Mouse (Mus musculus) kidney, embryonic 16.5 days (tissue): ENCODE measurements around the gene Efl1. TPM values are rescaled to one million over a fixed set of nuclear protein-coding genes. Genes with fewer than 3 reads are reported as not detected.
A peak's percentile ranks its signal among the peaks of the same experiment; 100 is the strongest.

ENCODE experiments used
- ATAC-seq: fragments of 200-750 bp; cut with Nextera tagmentation; 2 replicates; pipeline ENCODE4 v1.8.0; 2017; ENCODE audit warnings: moderate TSS enrichment; ENCODE audit not compliant: low FRiP score, low TSS enrichment
- H3K27ac ChIP-seq: fragments of 300-500 bp; sonication (generic); 2 replicates; pipeline ENCODE4 v1.5.1; 2014; ENCODE audit warnings: low read length
- H3K27me3 ChIP-seq: fragments of 300-500 bp; sonication (generic); 2 replicates; pipeline ENCODE4 v1.6.1; 2014; ENCODE audit warnings: low read length, control low read depth, mixed read lengths; ENCODE audit not compliant: insufficient read depth
- H3K36me3 ChIP-seq: fragments of 300-500 bp; sonication (generic); 2 replicates; pipeline ENCODE4 v1.6.1; 2014; ENCODE audit warnings: low read length, control low read depth, mixed read lengths; ENCODE audit not compliant: insufficient read depth
- H3K4me1 ChIP-seq: fragments of 300-500 bp; sonication (generic); 2 replicates; pipeline ENCODE4 v1.6.1; 2014; ENCODE audit warnings: low read length, control low read depth, mixed read lengths; ENCODE audit not compliant: insufficient read depth
- H3K4me2 ChIP-seq: fragments of 300-500 bp; sonication (generic); replicated peaks from 2 replicates; pipeline ENCODE4 v1.6.1; 2014; ENCODE audit warnings: low read depth, low read length
- H3K4me3 ChIP-seq: fragments of 300-500 bp; sonication (generic); 2 replicates; pipeline ENCODE4 v1.5.1; 2014; ENCODE audit warnings: mild to moderate bottlenecking, low read length
- H3K9ac ChIP-seq: fragments of 300-500 bp; sonication (generic); replicated peaks from 2 replicates; pipeline ENCODE4 v1.6.1; 2014; ENCODE audit warnings: low read length
- H3K9me3 ChIP-seq: fragments of 300-500 bp; sonication (generic); 2 replicates; pipeline ENCODE4 v1.6.1; 2016; ENCODE audit warnings: low read length, control low read depth
- WGBS: fragments of 180-500 bp; shearing (Covaris S2); extraction: QIAGEN DNeasy Blood & Tissue Kit; methylation state at CpG from one replicate; pipeline ENCODE4 v1.1.7; 2014; 5-methylcytosine and 5-hydroxymethylcytosine counted together
- polyA plus RNA-seq: library from polyadenylated mRNA; unstranded; fragments of >200 nt; fragmentation: Nextera tagmentation; extraction: Ambion mirVana; gene quantifications from 2 replicates; pipeline ENCODE4 v1.2.1, GENCODE M21; 2015

The Efl1 gene
- polyA plus RNA-seq, 1 experiment from 2014 or later = 20.2 TPM

- WGBS = 94% methylated on average over 1 of the region's 1 CpGs
- Histone ChIP-seq H3K27ac (no peak overlapping the region), H3K4me3 (no peak overlapping the region), H3K27me3 (no peaks in the 10 kb centered on the region), H3K4me1 (no peaks in the 10 kb centered on the region), H3K9me3 (no peaks in the 10 kb centered on the region), H3K36me3 (no peaks in the 10 kb centered on the region), H3K9ac (no peak overlapping the region), H3K4me2 (no peak overlapping the region)
- ATAC-seq = no peak
Measured at GRCm38 (mm10) chr7:82793111-82793510, 144.7 kb downstream of the Efl1 start.

GRCm38 (mm10) chr7:82794542-82794941 lies 146.1 kb downstream of the Efl1 start:
- H3K4me2 ChIP-seq = no peak overlapping the region
- no peaks in the 10 kb centered on the region for H3K27me3 ChIP-seq
- no peaks in the 10 kb centered on the region for H3K9me3 ChIP-seq
- no peaks in the 10 kb centered on the region for H3K4me1 ChIP-seq
- no peak overlapping the region for H3K4me3 ChIP-seq
- no peak overlapping the region for H3K27ac ChIP-seq
- 32% methylated on average over 1 of the region's 1 CpGs for WGBS
- H3K36me3 ChIP-seq = no peaks in the 10 kb centered on the region
- no peak for ATAC-seq
- no peak overlapping the region for H3K9ac ChIP-seq

GRCm38 (mm10) chr7:82802206-82802605 lies 153.8 kb downstream of the Efl1 start:
- H3K4me1 ChIP-seq = no peaks in the 10 kb centered on the region
- no peaks in the 10 kb centered on the region for H3K27me3 ChIP-seq
- no peaks in the 10 kb centered on the region for H3K36me3 ChIP-seq
- H3K4me2 ChIP-seq = no peak overlapping the region
- 36% methylated on average over 4 of the region's 4 CpGs for WGBS
- ATAC-seq = no peak
- no peak overlapping the region for H3K27ac ChIP-seq
- no peaks in the 10 kb centered on the region for H3K9me3 ChIP-seq
- no peak overlapping the region for H3K9ac ChIP-seq
- no peak overlapping the region for H3K4me3 ChIP-seq

- H3K4me3 ChIP-seq = no peak overlapping the region
- H3K4me2 ChIP-seq = no peak overlapping the region
- H3K27ac ChIP-seq = no peak overlapping the region
- H3K9ac ChIP-seq = no peak overlapping the region
- no peak for ATAC-seq
- no peaks in the 10 kb centered on the region for H3K27me3 ChIP-seq
- H3K36me3 ChIP-seq = no peaks in the 10 kb centered on the region
- H3K9me3 ChIP-seq = no peaks in the 10 kb centered on the region
- H3K4me1 ChIP-seq = peaks cover 3% of the 10 kb centered on the region
- 73% methylated on average over 4 of the region's 4 CpGs for WGBS
Measured at GRCm38 (mm10) chr7:82808257-82808656, 159.8 kb downstream of the Efl1 start.

GRCm38 (mm10) chr7:82809126-82809525 lies 160.7 kb downstream of the Efl1 start:
- 56% methylated on average over 5 of the region's 5 CpGs for WGBS
- Histone ChIP-seq H3K9me3 (no peaks in the 10 kb centered on the region), H3K4me1 (peaks cover 3% of the 10 kb centered on the region), H3K4me3 (no peak overlapping the region), H3K4me2 (no peak overlapping the region), H3K27ac (no peak overlapping the region), H3K9ac (no peak overlapping the region), H3K27me3 (no peaks in the 10 kb centered on the region), H3K36me3 (no peaks in the 10 kb centered on the region)
- no peak for ATAC-seq

- WGBS = 63% methylated on average over 5 of the region's 5 CpGs
- H3K9ac ChIP-seq = no peak overlapping the region
- no peaks in the 10 kb centered on the region for H3K36me3 ChIP-seq
- H3K4me2 ChIP-seq = peak overlapping the region; percentile 42; the same call in 1 of the 2 replicates
- no peak overlapping the region for H3K27ac ChIP-seq
- no peaks in the 10 kb centered on the region for H3K9me3 ChIP-seq
- H3K4me1 ChIP-seq = peaks cover 3% of the 10 kb centered on the region
- no peak overlapping the region for H3K4me3 ChIP-seq
- no peak for ATAC-seq
- H3K27me3 ChIP-seq = no peaks in the 10 kb centered on the region
Measured at GRCm38 (mm10) chr7:82810799-82811139, 162.4 kb downstream of the Efl1 start.

GRCm38 (mm10) chr7:82811140-82811851 lies 162.9 kb downstream of the Efl1 start:
- Histone ChIP-seq H3K27me3 (no peaks in the 10 kb centered on the region), H3K4me3 (0 out of 2 replicates have a peak overlapping the region, but pooled peaks have one; percentile 1), H3K27ac (peak overlapping the region; percentile 27; the same call in 1 of the 2 replicates), H3K9ac (no peak overlapping the region), H3K4me2 (peak overlapping the region; percentile 42), H3K9me3 (no peaks in the 10 kb centered on the region), H3K4me1 (peaks cover 3% of the 10 kb centered on the region), H3K36me3 (no peaks in the 10 kb centered on the region)
- 22% methylated on average over 19 of the region's 19 CpGs for WGBS
- peak; percentile 69 for ATAC-seq

- no peak overlapping the region for H3K4me3 ChIP-seq
- H3K27ac ChIP-seq = peak overlapping the region; percentile 27; the same call in 1 of the 2 replicates
- no peaks in the 10 kb centered on the region for H3K9me3 ChIP-seq
- H3K36me3 ChIP-seq = no peaks in the 10 kb centered on the region
- peaks cover 3% of the 10 kb centered on the region for H3K4me1 ChIP-seq
- no peak for ATAC-seq
- 76% methylated on average over 19 of the region's 19 CpGs for WGBS
- no peak overlapping the region; the same call in 1 of the 2 replicates for H3K9ac ChIP-seq
- 0 out of 2 replicates have a peak overlapping the region, but pooled peaks have one; percentile 42 for H3K4me2 ChIP-seq
- no peaks in the 10 kb centered on the region for H3K27me3 ChIP-seq
Measured at GRCm38 (mm10) chr7:82812186-82813155, 164.1 kb downstream of the Efl1 start.

- WGBS = 87% methylated on average over 7 of the region's 7 CpGs
- Histone ChIP-seq H3K4me1 (no peaks in the 10 kb centered on the region), H3K36me3 (no peaks in the 10 kb centered on the region), H3K27ac (no peak overlapping the region), H3K4me3 (no peak overlapping the region), H3K9ac (no peak overlapping the region), H3K9me3 (no peaks in the 10 kb centered on the region), H3K4me2 (no peak overlapping the region), H3K27me3 (no peaks in the 10 kb centered on the region)
- ATAC-seq = no peak
Measured at GRCm38 (mm10) chr7:82819541-82819940, 171.1 kb downstream of the Efl1 start.
